Mouse (Mus musculus) ES-E14 (cell line): ENCODE measurements at regions not wholly inside any gene's neighbourhood (a gene's known extent, or its start where the extent isn't known, plus 50 kb on each side); places are given as distances from the start of the nearest gene placed in this dataset.

Source experiments
- DNase-seq: peaks from one replicate; pipeline ENCODE4 v3.0.0-alpha.2; 2013; ENCODE audit warnings: low read depth, low spot score
- H3K27ac ChIP-seq: 2 replicates; pipeline ENCODE4 v1.5.1; 2012; ENCODE audit warnings: low read depth, mild to moderate bottlenecking, low read length, moderate library complexity, mixed read lengths; ENCODE audit not compliant: poor library complexity, insufficient read depth, severe bottlenecking
- H3K36me3 ChIP-seq: 2 replicates; pipeline ENCODE4 v1.6.1; 2012; ENCODE audit warnings: mild to moderate bottlenecking, low read length, moderate library complexity, mixed read lengths; ENCODE audit not compliant: control insufficient read depth, poor library complexity, insufficient read depth, severe bottlenecking
- H3K4me1 ChIP-seq, 2 experiments: fragments of 150-350 bp in 1 of 2; sonication (generic) in 1 of 2; 2 replicates each; pipeline ENCODE4 v1.6.1; 2012; ENCODE audit warnings: low read length in 2 of 2, mild to moderate bottlenecking in 1 of 2, mixed read lengths in 1 of 2; ENCODE audit not compliant: control insufficient read depth in 2 of 2, insufficient read depth in 2 of 2, poor library complexity in 1 of 2
- H3K4me3 ChIP-seq, 2 experiments: fragments of 150-350 bp in 1 of 2; sonication (generic) in 1 of 2; 2 replicates each; pipeline ENCODE4 v1.5.1; 2012; ENCODE audit warnings: low read length in 2 of 2, low read depth in 1 of 2, mild to moderate bottlenecking in 1 of 2, mixed read lengths in 1 of 2; ENCODE audit not compliant: insufficient read depth in 1 of 2, poor library complexity in 1 of 2, severe bottlenecking in 1 of 2
- H3K9ac ChIP-seq: 2 replicates; pipeline ENCODE4 v1.6.1; 2012; ENCODE audit warnings: low read depth, mild to moderate bottlenecking, low read length, mixed read lengths; ENCODE audit not compliant: poor library complexity, insufficient read depth, severe bottlenecking
- H3K9me3 ChIP-seq: fragments of 150-350 bp; sonication (generic); 2 replicates; pipeline ENCODE4 v1.6.1; 2012; ENCODE audit warnings: low read depth, mild to moderate bottlenecking, low read length; ENCODE audit not compliant: control insufficient read depth, insufficient read depth
- CHD2 ChIP-seq: IDR thresholded peaks from 2 replicates; pipeline ENCODE4 v1.6.1; 2014; ENCODE audit warnings: mild to moderate bottlenecking, low read depth, low read length, inconsistent platforms
- HCFC1 ChIP-seq: IDR thresholded peaks from 2 replicates; pipeline ENCODE4 v1.6.1; 2012; ENCODE audit warnings: low read length, inconsistent platforms, borderline replicate concordance; ENCODE audit not compliant: insufficient read depth
- MAFK ChIP-seq: IDR thresholded peaks from 2 replicates; pipeline ENCODE4 v1.6.1; 2014; ENCODE audit warnings: mild to moderate bottlenecking, low read depth, low read length, inconsistent platforms; ENCODE audit not compliant: insufficient read depth
- ZC3H11A ChIP-seq: IDR thresholded peaks from 2 replicates; pipeline ENCODE4 v1.6.1; 2012; ENCODE audit warnings: low read depth, mild to moderate bottlenecking, inconsistent platforms, low read length, borderline replicate concordance
- ZNF384 ChIP-seq: IDR thresholded peaks from 2 replicates; pipeline ENCODE4 v1.6.1; 2012; ENCODE audit warnings: low read depth, low read length, inconsistent platforms
- in situ Hi-C, 2 experiments: fragments of 600-800 bp; cut with MboI; formaldehyde crosslinking; loops; one replicate each; pipeline ENCODE4 v1.15.1; 2025; ENCODE audit warnings: low sequenced_read_pairs in 2 of 2, inconsistent platforms in 1 of 2; ENCODE audit not compliant: unreplicated experiment in 2 of 2

DNA sequence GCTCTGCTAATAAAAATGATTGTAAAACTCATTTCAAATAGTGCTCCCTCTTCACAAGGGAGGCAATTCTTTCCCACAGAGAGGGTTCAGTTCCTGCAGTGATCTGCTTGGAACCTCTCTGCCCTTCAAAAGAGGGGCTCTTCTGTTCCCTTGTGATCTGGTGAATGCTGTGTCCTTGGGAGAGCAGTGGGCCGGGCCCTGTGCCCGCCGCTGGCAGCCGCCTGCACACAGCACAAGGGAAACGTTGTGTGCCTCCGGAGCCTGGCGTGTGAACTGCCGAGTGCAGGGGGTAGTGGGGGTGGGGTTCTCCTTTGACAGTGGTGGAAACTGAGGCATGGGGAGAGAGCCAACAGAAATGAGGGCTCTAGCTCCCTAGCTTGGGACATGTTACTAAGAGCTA is 54.4 kb upstream of the Csrp1 start:
- no peak overlapping the region for H3K4me3 ChIP-seq
- H3K27ac ChIP-seq: no peak overlapping the region
- H3K9me3 ChIP-seq: no peaks in the 10 kb centered on the region
- DNase-seq: no peak
- peaks cover 0 to 13% of the 10 kb centered on the region in 2 experiments; a peak in 2 of 4 replicates for H3K4me1 ChIP-seq
- in situ Hi-C loops: no loop called here
- H3K36me3 ChIP-seq: no peaks in the 10 kb centered on the region
- no peak for TF ChIP-seq HCFC1
- no peak for TF ChIP-seq MAFK
- no peak for TF ChIP-seq CHD2
- no peak for TF ChIP-seq ZNF384
- no peak for TF ChIP-seq ZC3H11A
- no peak overlapping the region for H3K9ac ChIP-seq

DNA sequence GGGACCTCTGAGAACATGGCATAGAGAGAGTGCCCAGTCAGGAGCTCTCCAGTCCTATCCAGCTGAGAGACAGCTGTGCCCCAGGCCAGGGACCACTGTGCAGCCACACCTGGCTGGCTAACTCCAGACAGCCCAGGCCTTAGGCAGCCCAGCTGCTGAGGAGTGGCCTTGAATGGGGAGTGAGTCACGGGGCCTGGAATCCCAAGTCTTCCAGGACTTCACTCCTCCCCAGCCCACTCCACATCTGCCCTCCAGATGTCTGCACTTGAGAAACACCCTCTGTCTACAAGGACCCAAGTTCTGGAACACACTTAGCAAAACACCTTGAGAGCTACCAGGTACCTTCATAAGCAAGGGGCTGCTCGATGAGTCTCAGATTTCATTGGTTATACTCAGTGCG is 51.5 kb upstream of the Csrp1 start:
- Histone ChIP-seq H3K4me1 (peaks cover 0 to 17% of the 10 kb centered on the region in 2 experiments; a peak in 2 of 4 replicates), H3K4me3 (no peak overlapping the region), H3K9ac (no peak overlapping the region), H3K27ac (no peak overlapping the region), H3K36me3 (no peaks in the 10 kb centered on the region), H3K9me3 (no peaks in the 10 kb centered on the region)
- no peak for DNase-seq
- TF ChIP-seq CHD2: no peak
- no peak for TF ChIP-seq ZNF384
- TF ChIP-seq MAFK: no peak
- TF ChIP-seq HCFC1: no peak
- no peak for TF ChIP-seq ZC3H11A
- in situ Hi-C loops: no loop called here

DNA sequence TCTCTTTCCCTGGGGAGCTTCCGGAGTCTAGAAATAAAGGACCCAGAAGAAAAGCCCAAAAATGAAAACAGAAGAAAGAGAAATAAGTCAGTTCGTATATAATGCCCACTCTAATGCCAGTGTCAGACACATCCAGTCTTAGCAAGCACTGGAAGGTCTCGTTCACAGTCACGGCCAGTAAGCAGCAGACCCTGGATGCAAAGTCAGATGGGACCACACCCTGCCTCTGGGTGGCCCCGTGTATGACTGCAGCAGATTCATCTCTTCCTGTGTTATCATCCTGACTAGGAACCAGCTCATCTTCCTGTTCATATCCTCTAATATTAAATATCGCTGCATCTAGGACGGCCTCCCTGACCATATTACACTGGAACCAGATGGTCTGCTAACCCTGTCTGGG is 50.9 kb upstream of the Csrp1 start:
- H3K36me3 ChIP-seq: no peaks in the 10 kb centered on the region
- H3K4me3 ChIP-seq: no peak overlapping the region
- in situ Hi-C loops: no loop called here
- TF ChIP-seq HCFC1: no peak
- TF ChIP-seq ZC3H11A: no peak
- no peak for TF ChIP-seq ZNF384
- TF ChIP-seq CHD2: no peak
- no peak for TF ChIP-seq MAFK
- H3K9me3 ChIP-seq: no peaks in the 10 kb centered on the region
- no peak for DNase-seq
- H3K4me1 ChIP-seq: peaks cover 0 to 13% of the 10 kb centered on the region in 2 experiments; a peak in 2 of 4 replicates
- no peak overlapping the region for H3K27ac ChIP-seq
- no peak overlapping the region for H3K9ac ChIP-seq

DNA sequence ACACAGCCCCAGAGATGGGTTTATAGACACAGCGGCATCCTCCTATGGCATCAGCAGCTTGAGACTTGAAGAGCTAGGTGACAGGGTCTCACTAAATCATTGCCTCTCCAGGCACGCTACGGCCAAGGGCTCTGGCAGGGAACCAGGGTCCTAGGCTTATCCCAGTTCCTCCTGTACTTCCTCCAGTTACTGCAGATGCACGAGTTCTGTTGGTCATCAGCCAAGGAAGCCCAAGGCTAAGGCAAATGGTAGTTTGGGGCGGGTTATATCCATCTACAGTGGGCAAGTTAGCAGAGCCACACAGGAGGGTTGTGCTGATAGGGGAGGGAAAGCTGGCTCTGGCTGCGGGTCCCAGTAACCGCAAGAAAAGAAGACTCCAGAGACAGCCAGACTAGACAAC is 50.1 kb upstream of the Csrp1 start:
- no peak overlapping the region for H3K4me3 ChIP-seq
- H3K27ac ChIP-seq: no peak overlapping the region
- in situ Hi-C loops: loop anchor here in 1 of 2 experiments (5.0 kb wide), 1 partner anchor 123 kb away; no protein-coding TSS in a partner anchor
- peaks cover 0 to 10% of the 10 kb centered on the region in 2 experiments; a peak in 3 of 4 replicates for H3K4me1 ChIP-seq
- H3K36me3 ChIP-seq: no peaks in the 10 kb centered on the region
- no peak for TF ChIP-seq CHD2
- TF ChIP-seq MAFK: no peak
- TF ChIP-seq HCFC1: no peak
- no peak for TF ChIP-seq ZC3H11A
- no peaks in the 10 kb centered on the region for H3K9me3 ChIP-seq
- H3K9ac ChIP-seq: no peak overlapping the region
- DNase-seq: no peak
